Mouse (Mus musculus): ENCODE measurements around the gene Cdc42. TPM values are rescaled to one million over a fixed set of nuclear protein-coding genes. Genes with fewer than 3 reads are reported as not detected.
A peak's percentile ranks its signal among the peaks of the same experiment; 100 is the strongest.

Gene Cdc42
- polyA plus RNA-seq, 1 experiment from 2014 or later = 722 TPM

- 80% methylated on average over 13 of the region's 13 CpGs for WGBS
- no peak for ATAC-seq (ENCODE audit: insufficient read depth, low FRiP score, low TSS enrichment)
- H3K36me3 ChIP-seq (ENCODE audit: control insufficient read depth, insufficient read depth, low read length) = no peaks in the 10 kb centered on the region
- peaks cover 7% of the 10 kb centered on the region; the same call in 1 of the 2 replicates for H3K4me1 ChIP-seq (ENCODE audit: control insufficient read depth, insufficient read depth, low read length)
- no peak overlapping the region for H3K9ac ChIP-seq (ENCODE audit: low read length)
- H3K27me3 ChIP-seq (ENCODE audit: control insufficient read depth, insufficient read depth, low read length) = peaks cover 9% of the 10 kb centered on the region; the same call in 1 of the 2 replicates
- no peak overlapping the region for H3K4me3 ChIP-seq (ENCODE audit: low read depth, low read length)
- H3K27ac ChIP-seq (ENCODE audit: low read depth, low read length) = no peak overlapping the region
- no peak overlapping the region for H3K4me2 ChIP-seq (ENCODE audit: low read depth)
- no peak for DNase-seq (ENCODE audit: low spot score)
- H3K9me3 ChIP-seq (ENCODE audit: control insufficient read depth, low read length) = no peaks in the 10 kb centered on the region
Observed at GRCm38 (mm10) chr4:137287206-137287605, 70.3 kb downstream of the Cdc42 start.

DNA sequence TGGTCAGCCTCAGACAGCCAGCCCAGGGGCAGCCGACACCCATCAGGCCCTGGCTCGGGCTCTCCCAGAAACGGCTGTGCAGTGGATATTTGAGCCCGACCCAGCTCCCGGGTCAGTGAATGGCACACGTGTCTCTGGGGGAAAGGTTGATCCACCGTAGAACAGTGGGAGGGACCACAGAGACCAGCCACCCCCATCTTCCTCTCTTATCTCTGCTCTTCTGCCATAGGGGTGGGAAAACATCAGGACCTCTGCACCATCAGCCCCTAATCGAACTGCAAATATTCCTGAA lies 70.9 kb downstream of the Cdc42 start:
- no peak overlapping the region for H3K27ac ChIP-seq (ENCODE audit: low read depth, low read length)

DNA sequence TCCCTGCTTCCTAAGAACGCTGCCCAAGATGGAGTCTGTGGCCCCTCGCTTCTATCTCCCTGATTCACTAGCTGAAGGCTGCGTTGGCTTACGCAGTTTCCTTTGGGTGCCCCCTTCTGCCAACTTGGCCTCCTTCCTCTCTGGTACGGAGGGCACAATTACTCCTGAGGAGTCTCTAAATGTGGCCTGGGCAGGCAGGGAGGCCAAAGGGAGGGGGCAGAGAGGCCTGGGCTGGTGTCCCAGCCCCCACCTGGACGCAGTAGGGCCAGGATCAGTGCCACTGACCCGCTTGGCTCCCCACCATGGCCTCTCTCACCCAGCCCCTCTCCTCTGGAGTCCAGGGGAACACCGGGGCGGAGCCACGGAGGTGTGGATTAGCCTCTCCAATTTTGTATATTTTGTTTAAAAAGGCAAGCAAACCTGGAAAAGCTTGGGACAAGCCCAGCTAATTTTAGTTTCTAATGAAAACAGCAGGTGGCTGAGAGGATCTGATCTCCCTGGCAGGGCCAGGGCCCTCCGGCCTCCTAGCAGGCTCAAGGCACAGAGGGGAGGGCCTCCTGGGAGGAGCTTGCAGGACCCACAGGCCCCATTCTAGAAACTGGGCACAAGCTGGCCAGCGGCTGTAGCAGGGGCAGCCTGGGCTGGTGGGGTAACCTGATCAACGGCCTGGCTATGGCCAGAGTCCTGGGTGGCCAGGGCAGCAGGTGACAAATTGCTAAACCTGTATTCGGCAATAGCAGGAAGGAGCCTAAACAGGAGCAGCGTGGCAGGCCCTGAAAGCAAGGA lies 71.5 kb downstream of the Cdc42 start:
- 72% methylated on average over 15 of the region's 15 CpGs for WGBS
- Histone ChIP-seq H3K36me3 (ENCODE audit: control insufficient read depth, insufficient read depth, low read length) (no peaks in the 10 kb centered on the region), H3K9me3 (ENCODE audit: control insufficient read depth, low read length) (no peaks in the 10 kb centered on the region), H3K9ac (ENCODE audit: low read length) (no peak overlapping the region), H3K27ac (ENCODE audit: low read depth, low read length) (no peak overlapping the region), H3K4me2 (ENCODE audit: low read depth) (no peak overlapping the region), H3K27me3 (ENCODE audit: control insufficient read depth, insufficient read depth, low read length) (peaks cover 9% of the 10 kb centered on the region; the same call in 1 of the 2 replicates), H3K4me1 (ENCODE audit: control insufficient read depth, insufficient read depth, low read length) (peaks cover 7% of the 10 kb centered on the region; the same call in 1 of the 2 replicates), H3K4me3 (ENCODE audit: low read depth, low read length) (no peak overlapping the region)
- DNase-seq (ENCODE audit: low spot score) (no peak), ATAC-seq (ENCODE audit: insufficient read depth, low FRiP score, low TSS enrichment) (no peak)

More for the DNA sequence above, 70.9 kb downstream of the Cdc42 start:
- Histone ChIP-seq H3K9me3 (ENCODE audit: control insufficient read depth, low read length) (no peaks in the 10 kb centered on the region), H3K4me3 (ENCODE audit: low read depth, low read length) (no peak overlapping the region), H3K9ac (ENCODE audit: low read length) (no peak overlapping the region), H3K27me3 (ENCODE audit: control insufficient read depth, insufficient read depth, low read length) (peaks cover 9% of the 10 kb centered on the region; the same call in 1 of the 2 replicates), H3K4me1 (ENCODE audit: control insufficient read depth, insufficient read depth, low read length) (peaks cover 7% of the 10 kb centered on the region; the same call in 1 of the 2 replicates), H3K36me3 (ENCODE audit: control insufficient read depth, insufficient read depth, low read length) (no peaks in the 10 kb centered on the region), H3K4me2 (ENCODE audit: low read depth) (no peak overlapping the region)
- no peak for ATAC-seq (ENCODE audit: insufficient read depth, low FRiP score, low TSS enrichment)
- no peak for DNase-seq (ENCODE audit: low spot score)
- WGBS = 70% methylated on average over 8 of the region's 8 CpGs

- ATAC-seq (ENCODE audit: insufficient read depth, low FRiP score, low TSS enrichment) (no peak), DNase-seq (ENCODE audit: low spot score) (no peak)
- H3K4me2 ChIP-seq (ENCODE audit: low read depth) = no peak overlapping the region
- WGBS = 14% methylated on average over 4 of the region's 4 CpGs
- H3K36me3 ChIP-seq (ENCODE audit: control insufficient read depth, insufficient read depth, low read length) = no peaks in the 10 kb centered on the region
- peaks cover 18% of the 10 kb centered on the region; the same call in 1 of the 2 replicates for H3K27me3 ChIP-seq (ENCODE audit: control insufficient read depth, insufficient read depth, low read length)
- no peak overlapping the region for H3K4me3 ChIP-seq (ENCODE audit: low read depth, low read length)
- H3K9me3 ChIP-seq (ENCODE audit: control insufficient read depth, low read length) = no peaks in the 10 kb centered on the region
- H3K9ac ChIP-seq (ENCODE audit: low read length) = no peak overlapping the region
- H3K27ac ChIP-seq (ENCODE audit: low read depth, low read length) = no peak overlapping the region
- H3K4me1 ChIP-seq (ENCODE audit: control insufficient read depth, insufficient read depth, low read length) = peaks cover 19% of the 10 kb centered on the region
Observed at GRCm38 (mm10) chr4:137283407-137283732, 74.2 kb downstream of the Cdc42 start.

DNA sequence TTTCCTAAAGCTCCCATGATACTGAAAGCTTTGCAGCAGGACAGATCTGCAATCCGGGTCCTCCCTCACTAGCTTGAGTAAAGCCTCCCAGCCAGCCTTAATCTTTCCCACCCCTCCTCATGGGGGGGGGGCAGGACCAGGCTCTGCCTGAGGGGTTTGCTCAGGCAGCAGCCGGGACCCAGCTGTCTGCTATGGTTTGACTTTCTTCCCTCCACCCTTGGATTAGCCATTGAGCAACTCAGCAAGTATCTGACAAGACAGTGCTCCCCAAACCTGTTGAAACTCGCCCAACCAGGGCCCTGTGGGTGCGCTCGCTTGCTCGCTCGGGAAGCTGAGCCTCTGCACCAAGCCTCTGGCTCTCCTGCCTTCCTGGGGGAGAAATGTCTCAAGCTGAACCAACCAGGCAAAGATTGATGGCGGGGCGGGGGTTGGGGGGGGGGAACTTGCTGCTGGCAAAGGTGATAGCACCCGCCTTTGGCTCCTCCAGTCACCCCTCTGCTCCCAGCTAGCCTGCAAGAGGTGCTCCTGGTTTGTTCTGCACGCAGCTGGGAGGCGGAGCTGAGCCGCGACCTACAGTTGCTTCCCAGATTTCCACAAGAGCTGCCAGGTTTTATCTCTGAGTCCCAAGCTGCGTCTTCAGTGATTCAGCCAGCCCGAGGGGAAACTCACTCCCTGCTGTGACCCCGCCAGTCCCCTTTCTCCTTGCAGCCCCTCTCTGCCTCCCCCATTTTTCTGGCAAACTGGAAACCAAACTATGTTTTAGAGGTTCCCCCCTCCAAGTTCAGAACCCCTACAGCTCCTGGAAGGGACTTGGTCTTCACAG lies 74.7 kb downstream of the Cdc42 start:
- no peaks in the 10 kb centered on the region for H3K9me3 ChIP-seq (ENCODE audit: control insufficient read depth, low read length)
- no peak for DNase-seq (ENCODE audit: low spot score)
- no peak overlapping the region for H3K4me3 ChIP-seq (ENCODE audit: low read depth, low read length)
- H3K9ac ChIP-seq (ENCODE audit: low read length) = no peak overlapping the region
- H3K27me3 ChIP-seq (ENCODE audit: control insufficient read depth, insufficient read depth, low read length) = peaks cover 23% of the 10 kb centered on the region; the same call in 1 of the 2 replicates
- WGBS = 13% methylated on average over 17 of the region's 17 CpGs
- no peak overlapping the region for H3K4me2 ChIP-seq (ENCODE audit: low read depth)
- H3K36me3 ChIP-seq (ENCODE audit: control insufficient read depth, insufficient read depth, low read length) = no peaks in the 10 kb centered on the region
- no peak overlapping the region for H3K27ac ChIP-seq (ENCODE audit: low read depth, low read length)
- H3K4me1 ChIP-seq (ENCODE audit: control insufficient read depth, insufficient read depth, low read length) = peaks cover 21% of the 10 kb centered on the region
- ATAC-seq (ENCODE audit: insufficient read depth, low FRiP score, low TSS enrichment) = no peak

GRCm38 (mm10) chr4:137282122-137282521 lies 75.4 kb downstream of the Cdc42 start:
- H3K4me1 ChIP-seq (ENCODE audit: control insufficient read depth, insufficient read depth, low read length) = peaks cover 21% of the 10 kb centered on the region
- H3K4me2 ChIP-seq (ENCODE audit: low read depth) = no peak overlapping the region

GRCm38 (mm10) chr4:137281273-137281672 lies 76.2 kb downstream of the Cdc42 start:
- Histone ChIP-seq H3K9ac (ENCODE audit: low read length) (no peak overlapping the region), H3K27me3 (ENCODE audit: control insufficient read depth, insufficient read depth, low read length) (peaks cover 36% of the 10 kb centered on the region), H3K4me1 (ENCODE audit: control insufficient read depth, insufficient read depth, low read length) (peaks cover 23% of the 10 kb centered on the region), H3K4me2 (ENCODE audit: low read depth) (no peak overlapping the region), H3K9me3 (ENCODE audit: control insufficient read depth, low read length) (no peaks in the 10 kb centered on the region), H3K4me3 (ENCODE audit: low read depth, low read length) (no peak overlapping the region), H3K27ac (ENCODE audit: low read depth, low read length) (no peak overlapping the region), H3K36me3 (ENCODE audit: control insufficient read depth, insufficient read depth, low read length) (no peaks in the 10 kb centered on the region)
- no peak for DNase-seq (ENCODE audit: low spot score)
- WGBS = 81% methylated on average over 3 of the region's 3 CpGs
- ATAC-seq (ENCODE audit: insufficient read depth, low FRiP score, low TSS enrichment) = no peak

More at GRCm38 (mm10) chr4:137282122-137282521, 75.4 kb downstream of the Cdc42 start:
- H3K36me3 ChIP-seq (ENCODE audit: control insufficient read depth, insufficient read depth, low read length) = no peaks in the 10 kb centered on the region
- DNase-seq (ENCODE audit: low spot score) (no peak), ATAC-seq (ENCODE audit: insufficient read depth, low FRiP score, low TSS enrichment) (no peak)
- H3K9ac ChIP-seq (ENCODE audit: low read length) = no peak overlapping the region
- no peak overlapping the region for H3K4me3 ChIP-seq (ENCODE audit: low read depth, low read length)
- H3K27ac ChIP-seq (ENCODE audit: low read depth, low read length) = no peak overlapping the region
- no peaks in the 10 kb centered on the region for H3K9me3 ChIP-seq (ENCODE audit: control insufficient read depth, low read length)
- 72% methylated on average over 5 of the region's 5 CpGs for WGBS
- H3K27me3 ChIP-seq (ENCODE audit: control insufficient read depth, insufficient read depth, low read length) = peaks cover 28% of the 10 kb centered on the region

GRCm38 (mm10) chr4:137279346-137279745 lies 78.2 kb downstream of the Cdc42 start:
- Histone ChIP-seq H3K36me3 (ENCODE audit: control insufficient read depth, insufficient read depth, low read length) (no peaks in the 10 kb centered on the region), H3K27me3 (ENCODE audit: control insufficient read depth, insufficient read depth, low read length) (peaks cover 42% of the 10 kb centered on the region), H3K4me3 (ENCODE audit: low read depth, low read length) (peak overlapping the region; percentile 75), H3K9ac (ENCODE audit: low read length) (peak overlapping the region; percentile 35; the same call in 1 of the 2 replicates), H3K4me2 (ENCODE audit: low read depth) (peak overlapping the region; percentile 85), H3K27ac (ENCODE audit: low read depth, low read length) (no peak overlapping the region), H3K9me3 (ENCODE audit: control insufficient read depth, low read length) (no peaks in the 10 kb centered on the region), H3K4me1 (ENCODE audit: control insufficient read depth, insufficient read depth, low read length) (peaks cover 26% of the 10 kb centered on the region)
- 19% methylated on average over 5 of the region's 5 CpGs for WGBS
- no peak for DNase-seq (ENCODE audit: low spot score)
- ATAC-seq (ENCODE audit: insufficient read depth, low FRiP score, low TSS enrichment) = no peak
